ENCODE assay signal across 10 mouse cellular contexts in genomic region chr1:174040523-174041177, GRCm38 (mm10). TPM values are rescaled to one million over a fixed set of nuclear protein-coding genes. Genes with fewer than 3 reads are reported as not detected.
DNase-seq lines count a peak whose midpoint lies in the region; ATAC-seq and TF ChIP-seq lines count a peak whose summit lies in the region.
"Had no signal": no experiment of that assay in that cellular context is flagged by ENCODE, and none has a peak within 500 bp of the region (broad histone marks: within the 10 kb centered on the region; RNA-seq: fewer than 3 reads in every experiment).

TSS of gene Olfr433 (plus strand) at chr1:174040705.

- peak; percentile 77 for DNase-seq in A20 (ENCODE audit: low read depth, low spot score)
- DNase-seq in kidney, postnatal 14 days, result peak; percentile 68
- DNase-seq in cerebellum, adult 2 months, result no peak
- DNase-seq in midbrain, embryonic 14.5 days, result no peak

- H3K36me3 ChIP-seq in intestine, embryonic 16.5 days (ENCODE audit: control insufficient read depth, insufficient read depth, low read length), result no peaks in the 10 kb centered on the region
- no peaks in the 10 kb centered on the region for H3K36me3 ChIP-seq in intestine, embryonic 15.5 days
- H3K36me3 ChIP-seq in small intestine, adult 2 months (ENCODE audit: control insufficient read depth, insufficient read depth, low read length), result no peaks in the 10 kb centered on the region
- H3K36me3 ChIP-seq in midbrain, embryonic 14.5 days (ENCODE audit: control insufficient read depth, insufficient read depth, low read length), result no peaks in the 10 kb centered on the region
- H3K36me3 ChIP-seq: heart, embryonic 13.5 days; neural tube, embryonic 13.5 days had no signal

- no peak for TF ChIP-seq POLR2A in small intestine, adult 2 months (IDR thresholded peaks at IDR 0.05; ENCODE audit: low read depth, low read length)
- TF ChIP-seq POLR2A in cerebellum, adult 2 months (IDR thresholded peaks at IDR 0.05; ENCODE audit: borderline replicate concordance, insufficient read depth, low read length), result no peak

- ATAC-seq in intestine, embryonic 16.5 days, result 0 out of 2 replicates have a peak, but pooled peaks have one; percentile 42
- no peak; the same call in 1 of the 2 replicates for ATAC-seq in intestine, embryonic 15.5 days
- peak; percentile 81 for ATAC-seq in common myeloid progenitor, adult 5-6 weeks (replicated peaks; ENCODE audit: low read depth, poor library complexity, severe bottlenecking)
- ATAC-seq in midbrain, embryonic 14.5 days (ENCODE audit: low FRiP score, low TSS enrichment), result no peak

- no peak within 1 kb of the TSS for H3K4me2 ChIP-seq in intestine, embryonic 16.5 days (ENCODE audit: low read depth, low read length)
- H3K4me2 ChIP-seq in intestine, embryonic 15.5 days (replicated peaks), result no peak within 1 kb of the TSS
- H3K4me2 ChIP-seq in midbrain, embryonic 14.5 days (ENCODE audit: low read length), result no peak within 1 kb of the TSS
- H3K4me2 ChIP-seq: heart, embryonic 13.5 days; neural tube, embryonic 13.5 days had no signal

- H3K4me1 ChIP-seq in intestine, embryonic 16.5 days (ENCODE audit: control insufficient read depth, insufficient read depth, low read length), result no peaks in the 10 kb centered on the region
- H3K4me1 ChIP-seq in intestine, embryonic 15.5 days (replicated peaks), result no peaks in the 10 kb centered on the region
- no peaks in the 10 kb centered on the region for H3K4me1 ChIP-seq in small intestine, adult 2 months (ENCODE audit: control insufficient read depth, insufficient read depth, insufficient read length, low read length)
- no peaks in the 10 kb centered on the region for H3K4me1 ChIP-seq in cerebellum, adult 2 months (ENCODE audit: control insufficient read depth, insufficient read depth, low read length)
- H3K4me1 ChIP-seq in midbrain, embryonic 14.5 days (ENCODE audit: control insufficient read depth, insufficient read depth, low read length), result no peaks in the 10 kb centered on the region
- H3K4me1 ChIP-seq: neural tube, embryonic 13.5 days had no signal

- no peak within 1 kb of the TSS for H3K27ac ChIP-seq in intestine, embryonic 16.5 days (ENCODE audit: low read length)
- no peak within 1 kb of the TSS for H3K27ac ChIP-seq in intestine, embryonic 15.5 days
- peak within 1 kb of the TSS; percentile 25; the same call in 1 of the 2 replicates for H3K27ac ChIP-seq in small intestine, adult 2 months (ENCODE audit: insufficient read depth, low read depth, low read length)
- no peak within 1 kb of the TSS for H3K27ac ChIP-seq in cerebellum, adult 2 months (ENCODE audit: insufficient read depth, low read length)
- no peak within 1 kb of the TSS for H3K27ac ChIP-seq in midbrain, embryonic 14.5 days (replicated peaks; ENCODE audit: low read depth, low read length)
- H3K27ac ChIP-seq: heart, embryonic 13.5 days; neural tube, embryonic 13.5 days had no signal

- H3K9me3 ChIP-seq in intestine, embryonic 16.5 days (ENCODE audit: control insufficient read depth, low read length), result no peaks in the 10 kb centered on the region
- no peaks in the 10 kb centered on the region for H3K9me3 ChIP-seq in intestine, embryonic 15.5 days
- no peaks in the 10 kb centered on the region for H3K9me3 ChIP-seq in midbrain, embryonic 14.5 days (ENCODE audit: control insufficient read depth, low read length)
- H3K9me3 ChIP-seq: heart, embryonic 13.5 days; neural tube, embryonic 13.5 days had no signal

- H3K9ac ChIP-seq in intestine, embryonic 16.5 days (ENCODE audit: low read depth, low read length), result no peak within 1 kb of the TSS
- no peak within 1 kb of the TSS for H3K9ac ChIP-seq in intestine, embryonic 15.5 days
- no peak within 1 kb of the TSS for H3K9ac ChIP-seq in midbrain, embryonic 14.5 days (replicated peaks; ENCODE audit: low read length)
- H3K9ac ChIP-seq: heart, embryonic 13.5 days; neural tube, embryonic 13.5 days had no signal

- H3K4me3 ChIP-seq in intestine, embryonic 16.5 days (ENCODE audit: low read length), result no peak within 1 kb of the TSS
- no peak within 1 kb of the TSS for H3K4me3 ChIP-seq in intestine, embryonic 15.5 days (replicated peaks)
- H3K4me3 ChIP-seq in small intestine, adult 2 months (ENCODE audit: low read depth, low read length), result no peak within 1 kb of the TSS
- no peak within 1 kb of the TSS for H3K4me3 ChIP-seq in cerebellum, adult 2 months (replicated peaks; ENCODE audit: insufficient read depth, low read depth, low read length)
- no peak within 1 kb of the TSS for H3K4me3 ChIP-seq in midbrain, embryonic 14.5 days (replicated peaks; ENCODE audit: low read depth, low read length)
- H3K4me3 ChIP-seq: heart, embryonic 13.5 days; neural tube, embryonic 13.5 days had no signal

- no peaks in the 10 kb centered on the region for H3K27me3 ChIP-seq in intestine, embryonic 16.5 days (replicated peaks; ENCODE audit: control insufficient read depth, insufficient read depth, low read length)
- H3K27me3 ChIP-seq in intestine, embryonic 15.5 days (replicated peaks), result no peaks in the 10 kb centered on the region
- H3K27me3 ChIP-seq in small intestine, adult 2 months (ENCODE audit: control insufficient read depth, insufficient read depth, low read length), result no peaks in the 10 kb centered on the region
- H3K27me3 ChIP-seq in cerebellum, adult 2 months (ENCODE audit: control insufficient read depth, insufficient read depth, low read length), result no peaks in the 10 kb centered on the region
- H3K27me3 ChIP-seq in midbrain, embryonic 14.5 days (ENCODE audit: control insufficient read depth, insufficient read depth, low read length), result no peaks in the 10 kb centered on the region
- H3K27me3 ChIP-seq: heart, embryonic 13.5 days; neural tube, embryonic 13.5 days had no signal

- WGBS in intestine, embryonic 16.5 days, result 65% methylated on average over 7 of the region's 7 CpGs
- 71% methylated on average over 7 of the region's 7 CpGs for WGBS in intestine, embryonic 15.5 days
- WGBS in small intestine, adult 2 months, result 62% methylated on average over 7 of the region's 7 CpGs
- 83% methylated on average over 7 of the region's 7 CpGs for WGBS in cerebellum, adult 2 months
- WGBS in midbrain, embryonic 14.5 days, result 92% methylated on average over 7 of the region's 7 CpGs

- TF ChIP-seq CTCF in small intestine, adult 2 months (IDR thresholded peaks at IDR 0.05; ENCODE audit: extremely low read depth, insufficient read length, insufficient replicate concordance, low read depth, low read length), result no peak
- TF ChIP-seq CTCF in cerebellum, adult 2 months (IDR thresholded peaks at IDR 0.05; ENCODE audit: borderline replicate concordance, insufficient read depth, low read depth, low read length), result no peak

RNA-seq across cellular contexts. Expression of gene Olfr433, which starts in this region (rescaled TPM):
- polyA plus RNA-seq in intestine, embryonic 16.5 days (2015; fragmentation: Nextera tagmentation; extraction: Ambion mirVana), result 0.05 TPM in 1 of 2 replicates, not detected in the other
- not detected in 2 replicates for polyA plus RNA-seq in intestine, embryonic 15.5 days (2015; fragmentation: Nextera tagmentation; extraction: Ambion mirVana)
- total RNA-seq in common myeloid progenitor, adult 5-6 weeks (2017), result 0.05 TPM in 1 of 2 replicates, not detected in the other
- polyA plus RNA-seq in small intestine, adult 2 months (2012; rRNA removed), result 0.10 and 0.11 TPM in 2 replicates
- not detected in 2 replicates for polyA plus RNA-seq in cerebellum, adult 2 months (2012; rRNA removed)
- polyA plus RNA-seq in midbrain, embryonic 14.5 days (2014; fragmentation: Nextera tagmentation; extraction: Ambion mirVana), result not detected in 2 replicates
- polyA plus RNA-seq: heart, embryonic 13.5 days; neural tube, embryonic 13.5 days had no signal

Comparison
In these comparisons a context has a peak if more than half of its experiments do, and no peak if none do; other contexts are left out.
1. Peak in ATAC-seq in intestine, embryonic 16.5 days; RNA of the gene not detected or under 1 TPM.
2. Peak in ATAC-seq in common myeloid progenitor, adult 5-6 weeks; RNA of the gene not detected or under 1 TPM.
3. DNase-seq: peak in A20 (single experiment) and kidney, postnatal 14 days (single experiment); none in cerebellum, adult 2 months (0 of 2) and midbrain, embryonic 14.5 days (single experiment).